Mouse (Mus musculus) embryonic facial prominence, embryonic 14.5 days (tissue): ENCODE data around the gene Kcnh1. TPM values are rescaled to one million over a fixed set of nuclear protein-coding genes. Genes with fewer than 3 reads are reported as not detected.

Source experiments
- ATAC-seq: fragments of 200-750 bp; cut with Nextera tagmentation; 2 replicates; pipeline ENCODE4 v1.8.0; 2017; ENCODE audit warnings: low read depth, moderate number of reproducible peaks, moderate TSS enrichment
- DNase-seq: peaks from one replicate; pipeline ENCODE4 v3.0.0-alpha.2; 2015; ENCODE audit warnings: low spot score
- H3K27ac ChIP-seq: fragments of 300-500 bp; sonication (generic); replicated peaks from 2 replicates; pipeline ENCODE4 v1.5.1; 2014; ENCODE audit warnings: low read depth, mild to moderate bottlenecking, low read length, moderate library complexity
- H3K27me3 ChIP-seq: fragments of 300-500 bp; sonication (generic); replicated peaks from 2 replicates; pipeline ENCODE4 v1.6.1; 2014; ENCODE audit warnings: low read length; ENCODE audit not compliant: control insufficient read depth, insufficient read depth
- H3K36me3 ChIP-seq: fragments of 300-500 bp; sonication (generic); 2 replicates; pipeline ENCODE4 v1.6.1; 2014; ENCODE audit warnings: low read length, mixed read lengths; ENCODE audit not compliant: control insufficient read depth, insufficient read depth
- H3K4me1 ChIP-seq: fragments of 300-500 bp; sonication (generic); 2 replicates; pipeline ENCODE4 v1.6.1; 2014; ENCODE audit warnings: antibody characterized with exemption, low read length; ENCODE audit not compliant: control insufficient read depth, insufficient read depth
- H3K4me2 ChIP-seq: fragments of 300-500 bp; sonication (generic); 2 replicates; pipeline ENCODE4 v1.6.1; 2014; ENCODE audit warnings: low read depth, mild to moderate bottlenecking, low read length, moderate library complexity, mixed read lengths
- H3K4me3 ChIP-seq: fragments of 300-500 bp; sonication (generic); 2 replicates; pipeline ENCODE4 v1.5.1; 2014; ENCODE audit warnings: low read depth, mild to moderate bottlenecking, low read length
- H3K9ac ChIP-seq: fragments of 300-500 bp; sonication (generic); 2 replicates; pipeline ENCODE4 v1.6.1; 2014; ENCODE audit warnings: low read depth, mild to moderate bottlenecking, low read length, moderate library complexity, mixed read lengths
- H3K9me3 ChIP-seq: fragments of 300-500 bp; sonication (generic); 2 replicates; pipeline ENCODE4 v1.6.1; 2016; ENCODE audit warnings: low read length; ENCODE audit not compliant: control insufficient read depth
- WGBS: fragments of 180-500 bp; shearing (Covaris S2); extraction: QIAGEN DNeasy Blood & Tissue Kit; methylation state at CpG from one replicate; pipeline ENCODE4 v1.1.7; 2014; 5-methylcytosine and 5-hydroxymethylcytosine counted together
- polyA plus RNA-seq: library from polyadenylated mRNA; unstranded; fragments of >200 nt; fragmentation: Nextera tagmentation; extraction: Ambion mirVana; gene quantifications from 2 replicates; pipeline ENCODE4 v1.2.1, GENCODE M21; 2014

Gene Kcnh1
- polyA plus RNA-seq, 1 experiment from 2014 or later, result 0.89 TPM

GRCm38 (mm10) chr1:192224161-192224560 is 33.6 kb downstream of the Kcnh1 start:
- WGBS, result 18% methylated on average over 4 of the region's 4 CpGs
- no peak for DNase-seq
- Histone ChIP-seq H3K9me3 (peaks cover 9% of the 10 kb centered on the region), H3K27ac (no peak overlapping the region), H3K4me1 (no peaks in the 10 kb centered on the region), H3K9ac (no peak overlapping the region), H3K4me3 (no peak overlapping the region), H3K27me3 (no peaks in the 10 kb centered on the region), H3K4me2 (no peak overlapping the region), H3K36me3 (no peaks in the 10 kb centered on the region)
- no peak for ATAC-seq

- 32% methylated on average over 1 of the region's 1 CpGs for WGBS
- no peak for ATAC-seq
- H3K27ac ChIP-seq, result no peak overlapping the region
- H3K9ac ChIP-seq, result no peak overlapping the region
- no peak overlapping the region for H3K4me3 ChIP-seq
- peaks cover 9% of the 10 kb centered on the region for H3K9me3 ChIP-seq
- H3K4me1 ChIP-seq, result no peaks in the 10 kb centered on the region; the same call in 1 of the 2 replicates
- H3K36me3 ChIP-seq, result no peaks in the 10 kb centered on the region
- no peaks in the 10 kb centered on the region for H3K27me3 ChIP-seq
- H3K4me2 ChIP-seq, result no peak overlapping the region
- no peak for DNase-seq
Observed at GRCm38 (mm10) chr1:192232696-192233095, 42.1 kb downstream of the Kcnh1 start.

GRCm38 (mm10) chr1:192246836-192247235 is 56.3 kb downstream of the Kcnh1 start:
- DNase-seq (no peak), ATAC-seq (no peak)
- no peak overlapping the region for H3K27ac ChIP-seq
- no peaks in the 10 kb centered on the region for H3K27me3 ChIP-seq
- H3K4me2 ChIP-seq, result no peak overlapping the region
- H3K9me3 ChIP-seq, result no peaks in the 10 kb centered on the region
- no peak overlapping the region for H3K9ac ChIP-seq
- no peak overlapping the region for H3K4me3 ChIP-seq
- H3K36me3 ChIP-seq, result no peaks in the 10 kb centered on the region
- 82% methylated on average over 3 of the region's 3 CpGs for WGBS
- no peaks in the 10 kb centered on the region for H3K4me1 ChIP-seq

- no peak overlapping the region for H3K27ac ChIP-seq
- WGBS, result 88% methylated on average over 5 of the region's 5 CpGs
- H3K4me1 ChIP-seq, result no peaks in the 10 kb centered on the region
- no peak overlapping the region for H3K4me2 ChIP-seq
- ATAC-seq (no peak), DNase-seq (no peak)
- no peaks in the 10 kb centered on the region for H3K9me3 ChIP-seq
- no peak overlapping the region for H3K9ac ChIP-seq
- H3K36me3 ChIP-seq, result no peaks in the 10 kb centered on the region
- H3K27me3 ChIP-seq, result no peaks in the 10 kb centered on the region
- no peak overlapping the region for H3K4me3 ChIP-seq
Observed at GRCm38 (mm10) chr1:192259146-192259545, 68.6 kb downstream of the Kcnh1 start.

GRCm38 (mm10) chr1:192259616-192260015 is 69.0 kb downstream of the Kcnh1 start:
- DNase-seq, result no peak
- no peak overlapping the region for H3K27ac ChIP-seq
- no peaks in the 10 kb centered on the region for H3K36me3 ChIP-seq
- H3K9me3 ChIP-seq, result no peaks in the 10 kb centered on the region
- H3K4me1 ChIP-seq, result no peaks in the 10 kb centered on the region
- no peak overlapping the region for H3K4me2 ChIP-seq
- no peak for ATAC-seq
- 76% methylated on average over 7 of the region's 7 CpGs for WGBS
- no peaks in the 10 kb centered on the region for H3K27me3 ChIP-seq
- no peak overlapping the region for H3K9ac ChIP-seq
- H3K4me3 ChIP-seq, result no peak overlapping the region

GRCm38 (mm10) chr1:192265704-192266103 is 75.1 kb downstream of the Kcnh1 start:
- 67% methylated on average over 1 of the region's 1 CpGs for WGBS

GRCm38 (mm10) chr1:192266956-192267355 is 76.4 kb downstream of the Kcnh1 start:
- no peak for DNase-seq
- no peak for ATAC-seq
- Histone ChIP-seq H3K4me3 (no peak overlapping the region), H3K4me2 (no peak overlapping the region), H3K36me3 (no peaks in the 10 kb centered on the region), H3K9ac (no peak overlapping the region), H3K4me1 (no peaks in the 10 kb centered on the region), H3K27ac (no peak overlapping the region), H3K27me3 (no peaks in the 10 kb centered on the region), H3K9me3 (no peaks in the 10 kb centered on the region)
- WGBS, result 87% methylated on average over 6 of the region's 6 CpGs

More at GRCm38 (mm10) chr1:192265704-192266103, 75.1 kb downstream of the Kcnh1 start:
- H3K27me3 ChIP-seq, result no peaks in the 10 kb centered on the region
- no peaks in the 10 kb centered on the region for H3K36me3 ChIP-seq
- no peak for DNase-seq
- no peak overlapping the region for H3K27ac ChIP-seq
- ATAC-seq, result no peak
- H3K4me2 ChIP-seq, result no peak overlapping the region
- H3K4me1 ChIP-seq, result no peaks in the 10 kb centered on the region
- H3K9ac ChIP-seq, result no peak overlapping the region
- no peak overlapping the region for H3K4me3 ChIP-seq
- H3K9me3 ChIP-seq, result no peaks in the 10 kb centered on the region

- Histone ChIP-seq H3K9ac (no peak overlapping the region), H3K36me3 (no peaks in the 10 kb centered on the region), H3K27me3 (no peaks in the 10 kb centered on the region), H3K27ac (no peak overlapping the region), H3K4me2 (no peak overlapping the region), H3K4me3 (no peak overlapping the region), H3K9me3 (no peaks in the 10 kb centered on the region), H3K4me1 (no peaks in the 10 kb centered on the region)
- no peak for DNase-seq
- no peak for ATAC-seq
- WGBS, result 75% methylated on average over 5 of the region's 5 CpGs
Observed at GRCm38 (mm10) chr1:192268878-192269277, 78.3 kb downstream of the Kcnh1 start.

- no peak for ATAC-seq
- H3K27ac ChIP-seq, result no peak overlapping the region
- H3K4me1 ChIP-seq, result no peaks in the 10 kb centered on the region
- no peaks in the 10 kb centered on the region for H3K27me3 ChIP-seq
- no peaks in the 10 kb centered on the region for H3K36me3 ChIP-seq
- no peak overlapping the region for H3K4me3 ChIP-seq
- no peak for DNase-seq
- no peak overlapping the region for H3K9ac ChIP-seq
- no peaks in the 10 kb centered on the region for H3K9me3 ChIP-seq
- WGBS, result 82% methylated on average over 9 of the region's 9 CpGs
- no peak overlapping the region for H3K4me2 ChIP-seq
Observed at GRCm38 (mm10) chr1:192269911-192270310, 79.3 kb downstream of the Kcnh1 start.
